ENCODE assay signal across 27 mouse cellular contexts in genomic region chr6:36147267-36147666, GRCm38 (mm10).
A peak's percentile ranks its signal among the peaks of the same experiment; 100 is the strongest.
DNase-seq lines count a peak whose midpoint lies in the region; ATAC-seq and TF ChIP-seq lines count a peak whose summit lies in the region.
"Had no signal": no experiment of that assay in that cellular context is flagged by ENCODE, and none has a peak within 500 bp of the region (broad histone marks: within the 10 kb centered on the region; RNA-seq: fewer than 3 reads in every experiment).

No protein-coding gene starts in this region.

- WGBS in liver, adult 2 months: 73% methylated on average over 1 of the region's 1 CpGs

- no peak overlapping the region for H3K9ac ChIP-seq in liver, adult 2 months (ENCODE audit: low read depth, low read length)
- H3K9ac ChIP-seq: embryonic facial prominence, embryonic 13.5 days; forebrain, embryonic 13.5 days; heart, embryonic 13.5 days; hindbrain, embryonic 15.5 days; liver, embryonic 12.5 days; midbrain, embryonic 15.5 days; neural tube, embryonic 12.5 days had no signal

- peak; percentile 29; the same call in 1 of the 2 replicates for TF ChIP-seq CTCF in liver, adult 2 months (IDR thresholded peaks at IDR 0.05; ENCODE audit: low read depth, low read length)

- H3K4me1 ChIP-seq in liver, adult 2 months (ENCODE audit: control insufficient read depth, insufficient read depth, low read length): no peaks in the 10 kb centered on the region
- H3K4me1 ChIP-seq: embryonic facial prominence, embryonic 13.5 days; forebrain, embryonic 13.5 days; heart, embryonic 13.5 days; hindbrain, embryonic 15.5 days; liver, embryonic 12.5 days; midbrain, embryonic 15.5 days; neural tube, embryonic 12.5 days had no signal

- TF ChIP-seq POLR2A in liver, adult 2 months (IDR thresholded peaks at IDR 0.05; ENCODE audit: extremely low read depth, insufficient read depth, low read length): no peak

- no peak overlapping the region for H3K27ac ChIP-seq in liver, adult 2 months (replicated peaks; ENCODE audit: insufficient read depth, low read depth, low read length)
- H3K27ac ChIP-seq: embryonic facial prominence, embryonic 13.5 days; forebrain, embryonic 13.5 days; heart, embryonic 13.5 days; hindbrain, embryonic 15.5 days; liver, embryonic 12.5 days; midbrain, embryonic 15.5 days; neural tube, embryonic 12.5 days had no signal

- DNase-seq in adrenal gland, adult (ENCODE audit: inconsistent age in 2 of 2, low spot score in 1 of 2): peak; percentile 33 to 60
- DNase-seq in adrenal gland, postnatal 4 days (ENCODE audit: low spot score in 2 of 2): no peak
- peak; percentile 23 for DNase-seq in liver, adult 2 months (ENCODE audit: extremely low read depth, low read depth, low spot score)
- no peak for DNase-seq in liver
- peak; percentile 34 for DNase-seq in adrenal gland, postnatal 14 days
- no peak for DNase-seq in cerebellum, adult 9-10 months
- no peak for DNase-seq in embryo, embryonic 10.5 days (ENCODE audit: low spot score)
- DNase-seq: cerebellum, adult 9-11 months; embryo, embryonic 11 days; heart, postnatal 36 days; kidney, adult 8-10 months; kidney, postnatal 14 days; lung, adult 2 months; lung, postnatal 14 days; retina, postnatal 1 day; right cerebral cortex, postnatal 25 days had no signal

- H3K27me3 ChIP-seq in liver, adult 2 months (ENCODE audit: control insufficient read depth, insufficient read depth, low read length): no peaks in the 10 kb centered on the region
- H3K27me3 ChIP-seq: embryonic facial prominence, embryonic 13.5 days; forebrain, embryonic 13.5 days; heart, embryonic 13.5 days; hindbrain, embryonic 15.5 days; liver, embryonic 12.5 days; midbrain, embryonic 15.5 days; neural tube, embryonic 12.5 days had no signal

- no peak for ATAC-seq in frontal cortex, adult (ENCODE audit: low TSS enrichment)
- ATAC-seq: CD4-positive, CD25-positive, alpha-beta regulatory T cell, adult 4 months; forebrain, embryonic 13.5 days; liver, embryonic 12.5 days; midbrain, embryonic 15.5 days had no signal

- H3K36me3 ChIP-seq in liver, adult 2 months (ENCODE audit: control insufficient read depth, insufficient read depth, low read length): no peaks in the 10 kb centered on the region
- H3K36me3 ChIP-seq: embryonic facial prominence, embryonic 13.5 days; G1E; heart, embryonic 13.5 days; hindbrain, embryonic 15.5 days; liver, embryonic 12.5 days; midbrain, embryonic 15.5 days; neural tube, embryonic 12.5 days had no signal

- no peak overlapping the region for H3K4me3 ChIP-seq in liver, adult 2 months (ENCODE audit: insufficient read depth, low read depth, low read length)
- H3K4me3 ChIP-seq: embryonic facial prominence, embryonic 13.5 days; erythroblast, embryonic 14.5 days; forebrain, embryonic 13.5 days; heart, embryonic 13.5 days; hindbrain, embryonic 15.5 days; liver, embryonic 12.5 days; midbrain, embryonic 15.5 days; neural tube, embryonic 12.5 days had no signal

- no peaks in the 10 kb centered on the region for H3K79me2 ChIP-seq in liver, adult 2 months (ENCODE audit: control insufficient read depth, insufficient read depth, low read length)

Comparison
In these comparisons a context has a peak if more than half of its experiments do, and no peak if none do; other contexts are left out.
1. DNase-seq: peak in adrenal gland, adult (2 of 2), liver, adult 2 months (single experiment) and adrenal gland, postnatal 14 days (single experiment); none in adrenal gland, postnatal 4 days (0 of 2), liver (single experiment), cerebellum, adult 9-10 months (single experiment) and embryo, embryonic 10.5 days (single experiment).